Mouse (Mus musculus): ENCODE data around the gene Ackr4. TPM values are rescaled to one million over a fixed set of nuclear protein-coding genes. Genes with fewer than 3 reads are reported as not detected.

Gene Ackr4
- polyA plus RNA-seq, 1 experiment from 2014 or later = 0.39 TPM

- H3K4me3 ChIP-seq (ENCODE audit: low read depth, low read length) = no peak overlapping the region
- ATAC-seq (ENCODE audit: insufficient read depth) = no peak
- 95% methylated on average over 8 of the region's 8 CpGs for WGBS
- TF ChIP-seq CTCF (IDR thresholded peaks at IDR 0.05; ENCODE audit: low read depth) = no peak
- H3K4me2 ChIP-seq = no peak overlapping the region
- H3K36me3 ChIP-seq (ENCODE audit: insufficient read depth) = peaks cover 94% of the 10 kb centered on the region
- H3K4me1 ChIP-seq (ENCODE audit: insufficient read depth) = no peaks in the 10 kb centered on the region
- H3K9ac ChIP-seq = no peak overlapping the region
- no peaks in the 10 kb centered on the region for H3K9me3 ChIP-seq (ENCODE audit: low read depth, low read length)
- DNase-seq = no peak
- no peak overlapping the region for H3K27ac ChIP-seq (ENCODE audit: low read depth)
- no peaks in the 10 kb centered on the region for H3K27me3 ChIP-seq (ENCODE audit: insufficient read depth, low read length)
Observed at GRCm38 (mm10) chr9:104156506-104156905, 29.8 kb upstream of the Ackr4 start.

DNA sequence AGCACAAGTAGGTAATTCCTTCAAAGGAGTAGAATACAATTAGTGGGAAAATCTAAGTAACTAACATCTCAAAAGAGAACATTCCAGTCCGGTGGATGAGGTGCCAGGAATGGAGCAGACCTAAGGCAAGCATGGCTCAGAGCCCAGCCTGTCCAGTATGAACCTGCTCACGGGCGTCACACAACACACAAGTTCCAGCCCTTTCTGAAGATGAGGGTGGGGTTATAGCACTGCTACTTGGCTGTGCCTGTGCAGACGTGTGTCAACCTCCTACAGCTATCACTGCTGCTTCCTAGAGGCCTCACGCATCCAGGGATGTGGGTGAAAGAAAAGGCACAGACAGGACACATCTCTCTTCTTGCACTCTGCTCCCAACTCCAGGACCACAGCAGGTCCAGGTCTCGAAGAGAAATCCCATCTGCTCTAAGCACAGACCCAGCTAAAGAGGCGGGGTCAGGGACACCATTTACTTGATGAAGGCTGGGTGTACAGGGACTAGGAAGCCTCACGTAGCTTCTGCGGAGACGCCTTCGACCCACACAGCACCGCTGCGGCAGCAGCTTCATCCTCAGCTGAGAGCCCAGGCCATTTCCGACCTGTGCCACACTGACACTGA lies 28.5 kb upstream of the Ackr4 start:
- Histone ChIP-seq H3K9ac (no peak overlapping the region), H3K36me3 (ENCODE audit: insufficient read depth) (peaks cover 88% of the 10 kb centered on the region)

DNA sequence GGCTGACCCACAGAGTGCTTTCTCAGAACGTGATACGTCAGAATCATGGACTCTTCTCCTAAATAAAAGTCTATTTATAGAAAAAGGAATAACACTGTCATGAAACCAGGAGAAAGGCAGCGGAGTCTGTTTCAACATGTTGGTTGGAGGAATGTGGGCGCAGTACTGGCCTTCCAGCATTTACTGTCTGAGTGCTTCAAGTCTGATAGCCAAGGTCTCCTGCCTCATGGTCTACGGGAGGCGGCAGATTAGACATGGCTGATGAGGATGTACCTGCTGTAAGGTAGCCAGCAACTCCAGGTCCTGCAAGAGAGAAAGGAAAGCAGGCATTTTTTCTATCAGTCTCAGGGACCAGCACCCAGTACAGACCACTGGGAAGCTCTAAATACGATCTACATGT lies 25.4 kb upstream of the Ackr4 start:
- no peaks in the 10 kb centered on the region for H3K27me3 ChIP-seq (ENCODE audit: insufficient read depth, low read length)
- H3K4me3 ChIP-seq (ENCODE audit: low read depth, low read length) = no peak overlapping the region
- H3K9me3 ChIP-seq (ENCODE audit: low read depth, low read length) = no peaks in the 10 kb centered on the region
- peaks cover 60% of the 10 kb centered on the region for H3K36me3 ChIP-seq (ENCODE audit: insufficient read depth)
- H3K27ac ChIP-seq (ENCODE audit: low read depth) = no peak overlapping the region
- TF ChIP-seq CTCF (IDR thresholded peaks at IDR 0.05; ENCODE audit: low read depth) = no peak
- no peak overlapping the region for H3K9ac ChIP-seq
- H3K4me1 ChIP-seq (ENCODE audit: insufficient read depth) = no peaks in the 10 kb centered on the region
- H3K4me2 ChIP-seq = no peak overlapping the region
- no peak for DNase-seq
- no peak for ATAC-seq (ENCODE audit: insufficient read depth)
- WGBS = 88% methylated on average over 7 of the region's 7 CpGs

More for the DNA sequence above, 28.5 kb upstream of the Ackr4 start:
- Histone ChIP-seq H3K4me3 (ENCODE audit: low read depth, low read length) (no peak overlapping the region), H3K9me3 (ENCODE audit: low read depth, low read length) (no peaks in the 10 kb centered on the region), H3K4me1 (ENCODE audit: insufficient read depth) (no peaks in the 10 kb centered on the region), H3K27me3 (ENCODE audit: insufficient read depth, low read length) (no peaks in the 10 kb centered on the region), H3K27ac (ENCODE audit: low read depth) (no peak overlapping the region), H3K4me2 (no peak overlapping the region)
- ATAC-seq (ENCODE audit: insufficient read depth) (0 out of 2 replicates have a peak, but pooled peaks have one; percentile 31), DNase-seq (no peak)
- no peak for TF ChIP-seq CTCF (IDR thresholded peaks at IDR 0.05; ENCODE audit: low read depth)
- WGBS = 91% methylated on average over 14 of the region's 14 CpGs

DNA sequence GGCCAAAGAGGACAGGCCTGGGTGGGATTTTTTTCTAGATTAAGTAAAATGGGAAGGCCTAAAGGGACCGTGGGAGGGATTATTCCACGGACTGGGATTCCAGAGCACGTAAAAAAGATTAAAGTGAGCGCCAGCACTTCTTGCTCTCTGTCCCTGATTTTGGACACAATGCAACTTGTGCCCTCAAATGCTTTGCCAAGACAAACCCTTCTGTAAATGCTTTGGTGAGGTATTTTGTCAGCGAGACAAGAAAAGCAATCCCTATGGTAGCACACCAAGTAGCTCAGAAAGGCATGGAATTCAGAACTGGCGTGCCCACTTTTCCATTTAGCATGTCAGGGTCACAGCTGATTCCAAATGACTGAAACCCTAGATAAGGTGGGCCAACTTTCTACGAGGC lies 22.2 kb upstream of the Ackr4 start:
- ATAC-seq (ENCODE audit: insufficient read depth) = no peak
- H3K9me3 ChIP-seq (ENCODE audit: low read depth, low read length) = no peaks in the 10 kb centered on the region
- no peak for TF ChIP-seq CTCF (IDR thresholded peaks at IDR 0.05; ENCODE audit: low read depth)
- no peak overlapping the region for H3K27ac ChIP-seq (ENCODE audit: low read depth)
- WGBS = 89% methylated on average over 7 of the region's 7 CpGs
- H3K9ac ChIP-seq = no peak overlapping the region
- no peaks in the 10 kb centered on the region for H3K4me1 ChIP-seq (ENCODE audit: insufficient read depth)
- H3K4me2 ChIP-seq = no peak overlapping the region
- no peak for DNase-seq
- H3K4me3 ChIP-seq (ENCODE audit: low read depth, low read length) = no peak overlapping the region
- H3K36me3 ChIP-seq (ENCODE audit: insufficient read depth) = peaks cover 29% of the 10 kb centered on the region
- no peaks in the 10 kb centered on the region for H3K27me3 ChIP-seq (ENCODE audit: insufficient read depth, low read length)

DNA sequence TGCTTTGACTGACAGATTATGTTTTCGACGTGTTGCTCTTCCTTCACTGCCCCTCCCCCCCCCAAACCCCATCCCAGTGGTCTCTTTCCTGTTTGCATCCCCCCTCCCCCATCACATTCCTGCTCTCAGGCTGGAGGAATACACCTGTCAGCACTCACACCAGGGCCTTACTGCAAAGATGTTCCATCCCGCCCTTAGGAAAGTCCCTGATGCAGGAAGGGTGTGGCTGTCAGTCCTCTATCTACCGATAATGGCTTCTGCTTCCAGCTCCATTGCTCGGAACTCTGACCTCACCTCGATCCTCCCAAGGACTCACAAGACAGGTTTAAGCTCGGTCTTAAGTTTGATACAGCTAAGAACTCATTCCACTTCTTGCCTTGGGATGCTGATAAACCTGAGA lies 19.9 kb upstream of the Ackr4 start:
- no peaks in the 10 kb centered on the region for H3K9me3 ChIP-seq (ENCODE audit: low read depth, low read length)
- H3K4me1 ChIP-seq (ENCODE audit: insufficient read depth) = no peaks in the 10 kb centered on the region
- ATAC-seq (ENCODE audit: insufficient read depth) (no peak), DNase-seq (no peak)
- no peak overlapping the region for H3K4me2 ChIP-seq
- no peaks in the 10 kb centered on the region for H3K27me3 ChIP-seq (ENCODE audit: insufficient read depth, low read length)
- no peak overlapping the region for H3K9ac ChIP-seq
- H3K27ac ChIP-seq (ENCODE audit: low read depth) = no peak overlapping the region
- 70% methylated on average over 7 of the region's 7 CpGs for WGBS
- H3K36me3 ChIP-seq (ENCODE audit: insufficient read depth) = peaks cover 8% of the 10 kb centered on the region
- no peak for TF ChIP-seq CTCF (IDR thresholded peaks at IDR 0.05; ENCODE audit: low read depth)
- H3K4me3 ChIP-seq (ENCODE audit: low read depth, low read length) = no peak overlapping the region

DNA sequence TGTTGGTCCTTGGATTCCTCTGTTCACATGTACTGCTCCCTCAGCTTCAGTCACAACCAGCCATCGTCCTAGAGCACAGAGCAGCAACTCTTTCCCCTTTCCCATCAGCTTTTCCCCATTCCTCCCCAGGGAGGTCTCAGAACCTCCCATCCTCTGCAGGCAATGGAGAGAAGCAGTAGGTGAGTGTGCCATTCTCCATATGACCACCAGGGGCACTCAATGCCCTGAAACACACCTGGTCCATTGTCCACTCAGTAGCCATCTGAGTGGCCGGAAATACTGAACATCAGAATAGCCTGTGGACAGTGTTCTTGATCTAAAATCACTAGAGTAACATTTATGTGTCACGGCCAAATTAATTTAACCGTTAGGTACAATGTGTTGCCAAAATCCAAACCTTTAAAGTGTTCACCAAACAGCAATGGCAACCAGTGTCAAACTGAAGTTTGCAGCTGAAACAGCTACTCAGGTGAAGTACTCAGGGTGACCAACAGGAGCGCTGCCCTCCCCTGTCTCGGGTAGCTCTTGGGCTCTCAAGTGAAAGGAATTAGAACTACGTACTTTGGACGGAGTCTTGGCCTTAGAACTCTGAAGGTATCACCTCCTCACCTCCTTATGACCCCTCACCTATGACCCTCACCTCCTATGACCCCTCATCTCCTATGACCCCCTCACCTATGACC lies 17.7 kb upstream of the Ackr4 start:
- no peak overlapping the region for H3K9ac ChIP-seq
- no peaks in the 10 kb centered on the region for H3K4me1 ChIP-seq (ENCODE audit: insufficient read depth)
- WGBS = 83% methylated on average over 8 of the region's 8 CpGs
- no peaks in the 10 kb centered on the region for H3K27me3 ChIP-seq (ENCODE audit: insufficient read depth, low read length)
- H3K27ac ChIP-seq (ENCODE audit: low read depth) = no peak overlapping the region
- H3K36me3 ChIP-seq (ENCODE audit: insufficient read depth) = no peaks in the 10 kb centered on the region
- no peak overlapping the region for H3K4me2 ChIP-seq
- TF ChIP-seq CTCF (IDR thresholded peaks at IDR 0.05; ENCODE audit: low read depth) = peak; percentile 61
- DNase-seq (no peak), ATAC-seq (ENCODE audit: insufficient read depth) (no peak)
- no peak overlapping the region for H3K4me3 ChIP-seq (ENCODE audit: low read depth, low read length)
- H3K9me3 ChIP-seq (ENCODE audit: low read depth, low read length) = no peaks in the 10 kb centered on the region

GRCm38 (mm10) chr9:104142805-104143204 lies 16.1 kb upstream of the Ackr4 start:
- no peak overlapping the region for H3K4me2 ChIP-seq
- no peaks in the 10 kb centered on the region for H3K36me3 ChIP-seq (ENCODE audit: insufficient read depth)
- ATAC-seq (ENCODE audit: insufficient read depth) (no peak), DNase-seq (no peak)
- H3K4me1 ChIP-seq (ENCODE audit: insufficient read depth) = no peaks in the 10 kb centered on the region
- H3K27ac ChIP-seq (ENCODE audit: low read depth) = no peak overlapping the region
- H3K9me3 ChIP-seq (ENCODE audit: low read depth, low read length) = no peaks in the 10 kb centered on the region
- no peak overlapping the region for H3K4me3 ChIP-seq (ENCODE audit: low read depth, low read length)
- H3K27me3 ChIP-seq (ENCODE audit: insufficient read depth, low read length) = no peaks in the 10 kb centered on the region
- WGBS = 65% methylated on average over 14 of the region's 14 CpGs
- no peak overlapping the region for H3K9ac ChIP-seq
- no peak for TF ChIP-seq CTCF (IDR thresholded peaks at IDR 0.05; ENCODE audit: low read depth)

Data from lung, embryonic 14.5 days (tissue).